Mouse (Mus musculus): ENCODE data around the gene Cbx7.

- TF ChIP-seq BHLHE40 (IDR thresholded peaks at IDR 0.05; ENCODE audit: borderline replicate concordance, low read depth, low read length) (no peak), CHD1 (IDR thresholded peaks at IDR 0.05; ENCODE audit: low read depth, low read length) (no peak), CTCF (IDR thresholded peaks at IDR 0.05 in 2 of 3, conservative IDR thresholded peaks at IDR 0.05 in 1 of 3; ENCODE audit: control insufficient read depth in 1 of 3, insufficient read depth in 1 of 3, low read depth in 2 of 3, low read length in 3 of 3, poor library complexity in 1 of 3, severe bottlenecking in 1 of 3) (no peak), POLR2A (IDR thresholded peaks at IDR 0.05; ENCODE audit: control insufficient read depth in 1 of 2, insufficient read depth in 1 of 2, low read depth in 1 of 2, low read length in 2 of 2, poor library complexity in 1 of 2) (no peak), ZNF384 (IDR thresholded peaks at IDR 0.05; ENCODE audit: low read depth, low read length) (no peak)
These were observed 34.6 kb downstream of the Cbx7 start for GRCm38 (mm10) chr15:79936374-79936751.

Data from MEL (cell line).